Mouse (Mus musculus) lung, embryonic 15.5 days (tissue): ENCODE measurements around the gene Mypop. TPM values are rescaled to one million over a fixed set of nuclear protein-coding genes. Genes with fewer than 3 reads are reported as not detected.

Experiments used
- ATAC-seq: fragments of 200-750 bp; cut with Nextera tagmentation; 2 replicates; pipeline ENCODE4 v1.8.0; 2017; ENCODE audit warnings: moderate number of reproducible peaks, borderline replicate concordance; ENCODE audit not compliant: low FRiP score, low TSS enrichment; ENCODE audit errors: extremely low read depth
- H3K27ac ChIP-seq: fragments of 300-500 bp; sonication (generic); 2 replicates; pipeline ENCODE4 v1.5.1; 2015; ENCODE audit warnings: moderate library complexity, mild to moderate bottlenecking, inconsistent platforms
- H3K27me3 ChIP-seq: fragments of 300-500 bp; sonication (generic); 2 replicates; pipeline ENCODE4 v1.6.1; 2015; ENCODE audit warnings: inconsistent platforms
- H3K36me3 ChIP-seq: fragments of 300-500 bp; sonication (generic); 2 replicates; pipeline ENCODE4 v1.6.1; 2015; ENCODE audit warnings: inconsistent platforms
- H3K4me1 ChIP-seq: fragments of 300-500 bp; sonication (generic); 2 replicates; pipeline ENCODE4 v1.6.1; 2015; ENCODE audit warnings: inconsistent platforms
- H3K4me2 ChIP-seq: fragments of 300-500 bp; sonication (generic); 2 replicates; pipeline ENCODE4 v1.6.1; 2015; ENCODE audit warnings: inconsistent platforms, mild to moderate bottlenecking, moderate library complexity
- H3K4me3 ChIP-seq: fragments of 300-500 bp; sonication (generic); 2 replicates; pipeline ENCODE4 v1.5.1; 2015; ENCODE audit warnings: mild to moderate bottlenecking, inconsistent platforms
- H3K9ac ChIP-seq: fragments of 300-500 bp; sonication (generic); 2 replicates; pipeline ENCODE4 v1.6.1; 2015; ENCODE audit warnings: inconsistent platforms
- H3K9me3 ChIP-seq: fragments of 300-500 bp; sonication (generic); 2 replicates; pipeline ENCODE4 v1.6.1; 2016; ENCODE audit warnings: inconsistent platforms
- WGBS: fragments of 180-500 bp; shearing (Covaris S2); methylation state at CpG from one replicate; pipeline ENCODE4 v1.1.7; 2015; 5-methylcytosine and 5-hydroxymethylcytosine counted together
- polyA plus RNA-seq: library from polyadenylated mRNA; unstranded; fragments of >200 nt; fragmentation: Nextera tagmentation; extraction: Ambion mirVana; gene quantifications from 2 replicates; pipeline ENCODE4 v1.2.1, GENCODE M21; 2015

Gene Mypop
- polyA plus RNA-seq, 1 experiment from 2014 or later, result 3.0 TPM

GRCm38 (mm10) chr7:19023357-19023814, 32.3 kb downstream of the Mypop start, which contains the start of gene Foxa3:
Foxa3 (minus strand) TSS chr7:19023538.
- ATAC-seq, result peak; percentile 15; the same call in 1 of the 2 replicates
- H3K27ac ChIP-seq, result peak within 1 kb of the TSS; percentile 26; the same call in 1 of the 2 replicates
- peak within 1 kb of the TSS; percentile 93 for H3K9ac ChIP-seq
- no peaks in the 10 kb centered on the region for H3K9me3 ChIP-seq
- no peaks in the 10 kb centered on the region for H3K36me3 ChIP-seq
- peak within 1 kb of the TSS; percentile 67 for H3K4me2 ChIP-seq
- peaks cover 29% of the 10 kb centered on the region for H3K4me1 ChIP-seq
- 2% methylated on average over 30 of the region's 30 CpGs for WGBS
- H3K4me3 ChIP-seq, result peak within 1 kb of the TSS; percentile 93
- H3K27me3 ChIP-seq, result peaks cover 34% of the 10 kb centered on the region

- Histone ChIP-seq H3K36me3 (peaks cover 5% of the 10 kb centered on the region), H3K27ac (peak within 1 kb of the TSS; percentile 26; the same call in 1 of the 2 replicates), H3K9ac (peak within 1 kb of the TSS; percentile 93), H3K4me1 (peaks cover 29% of the 10 kb centered on the region), H3K4me3 (peak within 1 kb of the TSS; percentile 93), H3K27me3 (peaks cover 34% of the 10 kb centered on the region), H3K4me2 (peak within 1 kb of the TSS; percentile 67), H3K9me3 (no peaks in the 10 kb centered on the region)
- WGBS, result under 1% methylated on average over 49 of the region's 50 CpGs
- peak; percentile 96 for ATAC-seq
Observed at GRCm38 (mm10) chr7:19024096-19024506, 33.1 kb downstream of the Mypop start, which contains the start of gene Sympk. Sympk (plus strand) TSS chr7:19024377.

DNA sequence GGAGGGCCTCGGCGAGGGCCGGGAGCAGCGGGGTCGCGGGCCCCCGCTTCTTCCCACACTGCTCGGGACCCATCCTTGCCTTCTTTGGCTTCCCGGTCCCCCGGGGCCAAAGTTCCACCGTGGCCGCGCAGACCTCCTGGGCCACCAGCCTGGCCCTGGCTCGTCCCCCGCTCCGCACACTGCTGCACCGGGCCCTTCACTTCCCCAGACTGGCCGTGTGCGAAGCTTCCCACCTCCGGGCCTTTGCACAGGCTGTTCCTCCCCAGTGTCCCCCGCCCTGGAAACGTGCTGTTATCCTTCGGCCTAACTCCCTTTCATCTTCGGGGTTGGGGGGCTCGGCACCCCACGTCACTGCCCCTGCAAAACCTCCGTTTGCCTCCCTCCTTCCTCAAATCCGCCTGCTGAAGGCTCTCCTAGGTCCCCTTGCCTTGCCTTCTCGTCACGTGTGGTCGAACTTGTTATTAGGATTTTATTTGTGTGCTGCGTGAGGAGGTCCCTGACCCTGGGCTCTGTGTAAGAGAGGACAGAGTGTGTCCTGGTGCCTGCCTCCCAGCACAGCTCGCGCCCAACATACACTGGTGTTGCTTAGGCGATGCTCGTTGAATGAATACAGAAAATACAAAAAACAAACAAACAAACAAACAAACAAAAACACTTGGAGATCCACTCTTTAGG, 33.7 kb downstream of the Mypop start:
- Histone ChIP-seq H3K4me1 (peaks cover 29% of the 10 kb centered on the region), H3K27ac (peak overlapping the region; percentile 26; the same call in 1 of the 2 replicates), H3K36me3 (peaks cover 11% of the 10 kb centered on the region), H3K27me3 (peaks cover 34% of the 10 kb centered on the region), H3K4me2 (peak overlapping the region; percentile 67), H3K9me3 (no peaks in the 10 kb centered on the region), H3K4me3 (peak overlapping the region; percentile 93), H3K9ac (peak overlapping the region; percentile 93)
- WGBS, result under 1% methylated on average over 36 of the region's 36 CpGs
- peak; percentile 50 for ATAC-seq

DNA sequence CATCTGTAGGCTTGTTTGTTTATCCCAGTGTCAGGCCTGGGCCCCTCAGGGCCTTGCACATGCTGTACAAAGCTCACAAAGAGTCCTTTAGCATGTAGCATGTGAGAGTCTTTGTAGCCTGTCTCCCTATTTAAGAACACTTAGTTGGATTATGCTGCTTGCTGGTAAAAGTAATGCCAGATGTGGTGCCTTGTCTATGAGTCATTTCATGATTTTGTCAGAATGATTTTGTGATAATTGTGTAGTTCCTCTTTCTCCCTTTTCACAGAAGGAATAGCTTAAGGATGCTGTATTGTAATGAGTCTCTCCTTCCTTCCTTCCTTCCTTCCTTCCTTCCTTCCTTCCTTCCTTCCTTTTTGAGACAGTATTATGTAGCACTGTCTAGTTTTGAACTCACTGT, 37.0 kb downstream of the Mypop start:
- Histone ChIP-seq H3K4me3 (no peak overlapping the region), H3K9ac (no peak overlapping the region), H3K27me3 (peaks cover 9% of the 10 kb centered on the region), H3K27ac (no peak overlapping the region), H3K36me3 (peaks cover 42% of the 10 kb centered on the region), H3K4me1 (peaks cover 24% of the 10 kb centered on the region), H3K9me3 (no peaks in the 10 kb centered on the region), H3K4me2 (no peak overlapping the region)
- ATAC-seq, result no peak

GRCm38 (mm10) chr7:19029084-19029653, 38.1 kb downstream of the Mypop start:
- Histone ChIP-seq H3K9ac (no peak overlapping the region), H3K27me3 (no peaks in the 10 kb centered on the region), H3K9me3 (no peaks in the 10 kb centered on the region), H3K4me1 (peaks cover 16% of the 10 kb centered on the region), H3K36me3 (peaks cover 49% of the 10 kb centered on the region), H3K4me3 (no peak overlapping the region), H3K27ac (no peak overlapping the region), H3K4me2 (no peak overlapping the region)
- 60% methylated on average over 6 of the region's 6 CpGs for WGBS
- no peak for ATAC-seq

- 73% methylated on average over 4 of the region's 4 CpGs for WGBS
- Histone ChIP-seq H3K4me3 (no peak overlapping the region), H3K9ac (no peak overlapping the region), H3K36me3 (peaks cover 74% of the 10 kb centered on the region), H3K27ac (no peak overlapping the region), H3K27me3 (no peaks in the 10 kb centered on the region), H3K4me1 (no peaks in the 10 kb centered on the region), H3K4me2 (no peak overlapping the region), H3K9me3 (no peaks in the 10 kb centered on the region)
- ATAC-seq, result no peak
Observed at GRCm38 (mm10) chr7:19031641-19032040, 40.6 kb downstream of the Mypop start.

DNA sequence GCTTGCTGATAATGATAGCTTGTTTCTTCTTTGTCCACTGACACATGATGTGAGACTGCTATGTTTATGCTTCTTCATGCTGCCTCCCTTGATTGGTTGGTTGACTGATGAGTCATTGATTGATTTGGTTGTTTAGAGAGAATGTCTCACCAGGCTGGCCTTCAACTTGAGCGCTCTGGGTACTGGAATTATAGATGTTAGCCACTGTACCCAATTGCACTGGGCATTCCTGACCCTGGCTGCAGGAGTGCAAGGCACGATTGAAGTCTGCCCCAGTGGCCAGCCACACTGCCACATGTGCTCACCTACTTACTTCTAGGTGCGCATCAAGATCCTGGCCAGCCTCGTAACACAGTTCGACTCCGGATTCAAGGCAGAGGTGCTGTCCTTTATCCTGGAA, 53.6 kb downstream of the Mypop start:
- Histone ChIP-seq H3K27me3 (no peaks in the 10 kb centered on the region), H3K4me3 (no peak overlapping the region), H3K9ac (no peak overlapping the region), H3K4me2 (no peak overlapping the region), H3K4me1 (no peaks in the 10 kb centered on the region), H3K27ac (no peak overlapping the region), H3K36me3 (peaks cover 98% of the 10 kb centered on the region), H3K9me3 (no peaks in the 10 kb centered on the region)
- WGBS, result 90% methylated on average over 6 of the region's 6 CpGs
- ATAC-seq, result no peak

GRCm38 (mm10) chr7:19046286-19047069, 55.4 kb downstream of the Mypop start:
- H3K27me3 ChIP-seq, result no peaks in the 10 kb centered on the region
- H3K4me1 ChIP-seq, result no peaks in the 10 kb centered on the region
- H3K27ac ChIP-seq, result no peak overlapping the region
- no peaks in the 10 kb centered on the region for H3K9me3 ChIP-seq
- peaks cover 98% of the 10 kb centered on the region for H3K36me3 ChIP-seq
- WGBS, result 87% methylated on average over 11 of the region's 11 CpGs
- H3K4me2 ChIP-seq, result no peak overlapping the region
- H3K4me3 ChIP-seq, result no peak overlapping the region
- no peak for ATAC-seq
- H3K9ac ChIP-seq, result no peak overlapping the region

- Histone ChIP-seq H3K9ac (no peak overlapping the region), H3K9me3 (no peaks in the 10 kb centered on the region), H3K36me3 (peaks cover 89% of the 10 kb centered on the region), H3K4me3 (no peak overlapping the region), H3K27me3 (no peaks in the 10 kb centered on the region), H3K4me2 (no peak overlapping the region), H3K27ac (no peak overlapping the region), H3K4me1 (no peaks in the 10 kb centered on the region)
- ATAC-seq, result no peak
- WGBS, result 84% methylated on average over 14 of the region's 14 CpGs
Observed at GRCm38 (mm10) chr7:19048006-19048527, 57.0 kb downstream of the Mypop start.

DNA sequence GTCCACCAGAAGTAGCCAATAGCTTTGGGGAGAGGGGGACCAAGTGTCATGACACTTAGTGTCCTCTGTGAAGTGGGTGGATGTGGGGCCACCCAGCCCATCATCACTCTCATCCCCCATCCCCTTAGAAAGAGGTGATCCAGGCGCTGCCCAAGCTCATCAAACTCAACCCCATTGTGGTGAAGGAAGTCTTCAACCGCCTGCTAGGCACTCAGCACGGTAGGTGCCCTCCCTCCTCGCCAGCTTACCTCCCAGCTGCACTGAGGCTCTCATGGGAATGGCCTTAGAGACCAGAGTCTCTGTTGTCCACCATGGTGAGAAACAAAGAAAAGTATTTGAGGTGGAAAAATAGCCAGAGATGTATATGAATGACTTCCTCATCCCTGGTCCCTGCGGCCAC, 58.2 kb downstream of the Mypop start:
- WGBS, result 86% methylated on average over 5 of the region's 5 CpGs
- H3K4me3 ChIP-seq, result no peak overlapping the region
- peaks cover 78% of the 10 kb centered on the region for H3K36me3 ChIP-seq
- no peak for ATAC-seq
- no peaks in the 10 kb centered on the region for H3K27me3 ChIP-seq
- H3K9me3 ChIP-seq, result no peaks in the 10 kb centered on the region
- H3K9ac ChIP-seq, result no peak overlapping the region
- no peak overlapping the region for H3K27ac ChIP-seq
- no peaks in the 10 kb centered on the region for H3K4me1 ChIP-seq
- no peak overlapping the region for H3K4me2 ChIP-seq

DNA sequence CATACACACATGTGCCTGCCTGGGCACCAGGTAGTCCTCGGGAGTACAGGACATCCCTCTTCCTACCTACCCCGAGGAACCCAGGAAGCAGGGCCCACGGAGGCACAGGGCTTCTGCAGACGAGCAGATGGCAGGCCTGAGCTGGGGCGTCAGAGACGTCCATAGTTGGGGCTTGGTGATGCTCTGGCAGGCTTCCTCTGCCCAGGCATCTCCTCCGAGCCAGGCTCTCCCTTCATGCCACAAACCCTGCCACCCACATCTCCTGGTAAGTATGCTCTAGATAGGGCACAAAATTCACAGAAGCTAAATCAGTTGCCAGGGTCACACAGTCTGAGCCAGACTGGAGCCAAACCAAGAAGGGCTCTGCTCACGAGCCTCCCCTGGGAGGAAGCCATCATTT, 59.1 kb downstream of the Mypop start:
- H3K36me3 ChIP-seq, result peaks cover 69% of the 10 kb centered on the region
- no peaks in the 10 kb centered on the region for H3K4me1 ChIP-seq
- no peaks in the 10 kb centered on the region for H3K27me3 ChIP-seq
- H3K4me2 ChIP-seq, result no peak overlapping the region
- H3K4me3 ChIP-seq, result no peak overlapping the region
- no peak for ATAC-seq
- H3K9ac ChIP-seq, result no peak overlapping the region
- 84% methylated on average over 8 of the region's 8 CpGs for WGBS
- H3K27ac ChIP-seq, result no peak overlapping the region
- H3K9me3 ChIP-seq, result no peaks in the 10 kb centered on the region
